Mouse (Mus musculus) spleen, adult 2 months (tissue): ENCODE data around the gene Sult6b2.

Experiments
- CTCF ChIP-seq: fragments of 200-500 bp; IDR thresholded peaks from 2 replicates; pipeline ENCODE4 v1.5.1; 2011; ENCODE audit warnings: mild to moderate bottlenecking, inconsistent platforms; ENCODE audit not compliant: insufficient read depth, insufficient read length, insufficient replicate concordance; ENCODE audit errors: extremely low read depth
- POLR2A ChIP-seq: fragments of 200-500 bp; IDR thresholded peaks from 2 replicates; pipeline ENCODE4 v1.6.1; 2011; ENCODE audit warnings: low read depth, low read length, inconsistent platforms

- no peak for TF ChIP-seq CTCF
- no peak for TF ChIP-seq POLR2A
These were observed 61.1 kb downstream of the Sult6b2 start for GRCm38 (mm10) chr6:142743193-142743592.
